Mouse (Mus musculus): ENCODE measurements around the gene Notum. TPM values are rescaled to one million over a fixed set of nuclear protein-coding genes. Genes with fewer than 3 reads are reported as not detected.

Notum gene
- polyA plus RNA-seq, 1 experiment from 2014 or later: 1.4 TPM

DNA sequence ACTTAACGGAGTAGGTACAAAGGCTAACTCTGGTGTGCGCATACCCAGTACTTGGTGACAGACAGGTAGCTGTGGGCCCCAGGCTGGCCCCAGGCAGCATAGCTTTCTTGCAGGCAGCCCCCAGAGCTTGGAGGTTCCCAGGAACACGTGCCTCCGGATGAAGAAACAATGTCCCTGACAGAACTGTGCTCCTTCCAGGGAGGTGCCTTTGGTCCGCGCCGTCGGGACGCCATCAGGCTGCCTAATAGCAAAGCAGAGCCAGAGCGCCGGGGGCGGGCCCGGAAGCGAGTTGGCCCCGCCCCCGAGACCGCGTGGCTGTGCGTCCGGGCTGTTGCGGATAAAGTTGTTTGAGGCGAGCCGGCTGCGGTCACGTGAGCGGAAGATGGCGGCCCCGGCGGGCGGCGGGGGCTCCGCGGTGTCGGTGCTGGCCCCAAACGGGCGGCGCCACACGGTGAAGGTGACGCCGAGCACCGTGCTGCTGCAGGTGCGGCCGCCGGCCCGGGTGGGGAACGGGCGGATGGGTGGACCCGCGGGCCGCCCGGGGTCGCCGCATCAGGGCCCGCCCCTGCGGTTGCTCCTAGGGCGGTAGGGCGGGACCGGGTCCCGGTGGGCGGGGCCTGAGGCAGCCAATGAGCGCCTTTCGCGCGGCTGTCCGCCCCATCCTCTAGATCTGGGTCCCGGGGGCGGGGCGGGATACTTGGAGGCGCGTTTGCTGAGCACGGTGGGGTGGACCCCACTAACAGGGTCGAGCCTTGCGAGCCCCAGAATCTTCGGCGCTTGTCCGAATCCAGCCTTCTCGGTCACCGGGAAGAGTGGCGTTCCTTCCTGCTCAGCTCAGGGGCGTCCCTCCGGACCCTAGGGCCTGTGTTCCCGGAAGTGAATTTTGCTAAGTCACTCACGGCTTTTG is 12.0 kb upstream of the Notum start, which contains the start of gene Aspscr1:
Aspscr1 (plus strand) TSS at position 287 of the 907 bp plus-strand sequence.
- H3K9me3 ChIP-seq: no peaks in the 10 kb centered on the region
- ATAC-seq (replicated peaks): peak; percentile 96
- H3K36me3 ChIP-seq (replicated peaks): no peaks in the 10 kb centered on the region; the same call in 1 of the 2 replicates
- H3K9ac ChIP-seq: peak within 1 kb of the TSS; percentile 67
- peak within 1 kb of the TSS; percentile 94 for H3K27ac ChIP-seq
- H3K27me3 ChIP-seq (replicated peaks): no peaks in the 10 kb centered on the region
- peaks cover 17% of the 10 kb centered on the region for H3K4me1 ChIP-seq
- peak within 1 kb of the TSS; percentile 79 for H3K4me3 ChIP-seq
- peak within 1 kb of the TSS; percentile 66 for H3K4me2 ChIP-seq
- under 1% methylated on average over 83 of the region's 83 CpGs for whole genome bisulfite sequencing

DNA sequence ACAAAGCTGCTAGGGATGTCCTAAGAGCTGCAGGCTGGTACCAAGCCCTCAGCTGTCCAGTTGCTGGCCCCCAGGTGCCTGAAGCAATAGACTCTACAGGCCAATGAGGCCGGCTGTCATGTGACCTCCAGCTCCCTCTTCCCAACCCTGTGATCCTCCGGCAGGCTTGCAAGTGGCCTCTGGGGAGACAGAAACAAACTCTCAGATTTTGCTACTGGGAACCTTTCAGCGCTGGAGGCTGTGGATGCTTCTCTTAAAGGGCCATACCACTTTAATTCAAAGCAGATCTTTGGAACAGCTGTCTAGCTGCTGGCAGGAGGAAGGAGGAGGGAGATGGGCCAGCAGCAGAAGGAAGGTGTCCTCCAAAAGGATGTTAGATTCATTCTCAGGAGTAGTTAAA is 5.6 kb upstream of the Notum start:
- ATAC-seq (replicated peaks): no peak
- H3K9ac ChIP-seq: no peak overlapping the region

DNA sequence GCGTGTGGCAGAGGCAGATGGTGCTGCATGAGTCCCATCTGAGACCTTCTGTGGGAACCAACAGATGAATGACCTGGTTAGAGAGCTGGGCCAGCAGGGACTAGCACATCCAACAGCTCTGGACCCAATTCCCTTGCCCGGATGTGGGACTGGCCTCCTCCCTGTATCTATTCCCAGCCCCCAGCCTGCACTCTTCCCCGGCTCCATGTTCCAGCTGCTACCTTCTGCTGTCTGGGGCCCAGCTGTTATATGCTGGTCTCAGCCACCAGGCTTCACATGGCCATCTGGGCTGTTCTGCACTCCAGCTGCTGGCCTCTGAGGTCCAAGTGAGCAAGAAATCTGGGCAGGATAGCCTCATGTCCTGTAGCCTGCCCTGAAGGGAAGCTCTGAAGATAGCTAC is 4.4 kb upstream of the Notum start:
- ATAC-seq (replicated peaks): no peak
- Histone ChIP-seq H3K27me3 (replicated peaks) (peaks cover 41% of the 10 kb centered on the region), H3K4me3 (no peak overlapping the region), H3K9ac (no peak overlapping the region), H3K4me1 (peaks cover 11% of the 10 kb centered on the region), H3K9me3 (no peaks in the 10 kb centered on the region), H3K27ac (no peak overlapping the region), H3K36me3 (replicated peaks) (no peaks in the 10 kb centered on the region), H3K4me2 (no peak overlapping the region)
- WGBS: 83% methylated on average over 3 of the region's 3 CpGs

More for the DNA sequence above, 5.6 kb upstream of the Notum start:
- peaks cover 29% of the 10 kb centered on the region for H3K27me3 ChIP-seq (replicated peaks)
- H3K27ac ChIP-seq: no peak overlapping the region
- no peaks in the 10 kb centered on the region for H3K9me3 ChIP-seq
- H3K36me3 ChIP-seq (replicated peaks): no peaks in the 10 kb centered on the region
- no peak overlapping the region for H3K4me2 ChIP-seq
- 10% methylated on average over 3 of the region's 3 CpGs for WGBS
- no peaks in the 10 kb centered on the region for H3K4me1 ChIP-seq
- no peak overlapping the region for H3K4me3 ChIP-seq

DNA sequence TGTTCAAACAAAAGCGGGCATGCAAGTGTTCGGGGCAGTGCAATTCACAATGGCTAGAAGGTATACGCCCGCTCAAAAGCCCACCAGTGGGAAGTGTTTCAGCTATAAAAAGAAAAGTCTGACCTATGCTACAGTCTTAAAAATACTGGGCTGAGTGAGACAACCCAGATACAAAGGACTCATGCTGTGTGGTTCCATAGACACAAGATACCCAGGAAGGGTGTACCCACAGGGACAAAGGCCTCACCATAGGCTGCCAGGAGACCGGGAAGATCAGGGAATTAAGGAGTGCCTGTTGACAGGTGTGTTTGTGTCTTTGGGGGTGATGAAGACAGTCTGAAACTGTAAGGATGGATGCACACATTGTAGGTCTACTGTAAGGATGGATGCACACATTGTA is 2.7 kb upstream of the Notum start:
- Histone ChIP-seq H3K9me3 (no peaks in the 10 kb centered on the region), H3K36me3 (replicated peaks) (no peaks in the 10 kb centered on the region), H3K27ac (no peak overlapping the region), H3K4me3 (no peak overlapping the region), H3K27me3 (replicated peaks) (peaks cover 58% of the 10 kb centered on the region), H3K4me1 (peaks cover 22% of the 10 kb centered on the region), H3K9ac (no peak overlapping the region), H3K4me2 (no peak overlapping the region)
- no peak for ATAC-seq (replicated peaks)
- 56% methylated on average over 5 of the region's 5 CpGs for WGBS

DNA sequence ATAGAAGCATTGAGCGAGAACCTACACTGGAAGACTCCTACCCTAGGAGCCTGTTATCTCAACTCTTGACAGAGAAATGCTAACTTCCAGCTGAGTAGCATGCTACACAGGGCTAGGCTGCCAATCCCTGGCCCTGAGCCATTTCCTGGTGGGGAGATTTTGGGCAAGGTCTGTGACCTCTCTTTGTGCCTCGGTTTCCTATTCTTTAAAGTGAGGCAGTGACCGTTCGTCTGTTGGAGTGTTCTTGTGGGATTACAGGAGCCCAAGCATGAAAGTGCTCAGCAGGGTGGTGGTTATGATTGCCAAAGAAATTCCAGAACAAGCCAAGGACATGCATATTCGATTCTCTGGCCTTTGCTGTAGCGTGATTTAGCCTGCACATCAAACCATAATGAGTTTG is 1.8 kb upstream of the Notum start:
- Histone ChIP-seq H3K9ac (no peak overlapping the region), H3K4me3 (no peak overlapping the region), H3K36me3 (replicated peaks) (no peaks in the 10 kb centered on the region), H3K4me1 (peaks cover 22% of the 10 kb centered on the region), H3K4me2 (no peak overlapping the region), H3K27ac (no peak overlapping the region), H3K9me3 (no peaks in the 10 kb centered on the region), H3K27me3 (replicated peaks) (peaks cover 67% of the 10 kb centered on the region)
- WGBS: 22% methylated on average over 6 of the region's 6 CpGs
- no peak for ATAC-seq (replicated peaks)

DNA sequence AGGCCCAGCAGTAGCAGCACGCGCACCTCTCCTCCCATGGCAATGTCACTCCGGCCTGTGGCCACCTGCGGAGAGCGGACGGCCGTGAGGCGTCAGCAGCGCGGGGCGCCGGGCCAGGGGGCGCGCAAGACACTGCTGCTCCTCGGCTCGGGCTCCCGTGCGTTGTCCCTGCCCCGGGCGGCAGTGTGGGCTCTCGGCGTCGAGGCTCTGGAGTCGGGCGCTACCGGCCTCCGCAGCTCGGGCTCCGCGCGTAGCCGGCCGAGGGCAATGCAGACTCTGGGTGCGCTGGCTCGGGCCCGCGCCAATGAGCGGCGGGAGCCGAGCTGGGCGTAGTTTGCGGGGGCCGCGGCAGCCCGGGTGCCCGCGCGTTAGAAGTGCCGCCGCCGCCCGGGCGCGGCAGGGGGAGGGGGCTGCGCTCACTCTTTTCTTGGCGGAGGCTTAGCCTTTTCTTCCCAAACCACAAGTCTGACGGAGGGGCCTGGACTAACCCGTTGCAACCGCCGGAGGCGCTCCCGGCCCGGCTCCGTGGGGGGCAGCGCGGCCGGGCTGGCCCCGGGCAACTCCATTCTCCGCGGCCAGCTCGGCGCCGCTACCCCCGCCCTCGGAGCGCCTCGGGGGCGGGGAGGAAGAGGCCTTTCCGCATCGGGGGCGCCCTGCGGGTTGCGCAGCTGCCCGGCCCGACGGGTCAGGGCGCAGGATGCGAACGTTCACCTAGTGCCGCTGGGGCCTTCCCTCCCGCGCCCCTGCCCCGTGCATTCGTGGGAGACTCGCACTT is 487 bp downstream of the Notum start:
- Histone ChIP-seq H3K4me1 (peaks cover 22% of the 10 kb centered on the region), H3K4me3 (peak overlapping the region; percentile 34), H3K4me2 (peak overlapping the region; percentile 49), H3K36me3 (replicated peaks) (no peaks in the 10 kb centered on the region), H3K27ac (no peak overlapping the region), H3K9ac (no peak overlapping the region), H3K27me3 (replicated peaks) (peaks cover 84% of the 10 kb centered on the region), H3K9me3 (no peaks in the 10 kb centered on the region)
- ATAC-seq (replicated peaks): no peak
- under 1% methylated on average over 80 of the region's 95 CpGs for WGBS

DNA sequence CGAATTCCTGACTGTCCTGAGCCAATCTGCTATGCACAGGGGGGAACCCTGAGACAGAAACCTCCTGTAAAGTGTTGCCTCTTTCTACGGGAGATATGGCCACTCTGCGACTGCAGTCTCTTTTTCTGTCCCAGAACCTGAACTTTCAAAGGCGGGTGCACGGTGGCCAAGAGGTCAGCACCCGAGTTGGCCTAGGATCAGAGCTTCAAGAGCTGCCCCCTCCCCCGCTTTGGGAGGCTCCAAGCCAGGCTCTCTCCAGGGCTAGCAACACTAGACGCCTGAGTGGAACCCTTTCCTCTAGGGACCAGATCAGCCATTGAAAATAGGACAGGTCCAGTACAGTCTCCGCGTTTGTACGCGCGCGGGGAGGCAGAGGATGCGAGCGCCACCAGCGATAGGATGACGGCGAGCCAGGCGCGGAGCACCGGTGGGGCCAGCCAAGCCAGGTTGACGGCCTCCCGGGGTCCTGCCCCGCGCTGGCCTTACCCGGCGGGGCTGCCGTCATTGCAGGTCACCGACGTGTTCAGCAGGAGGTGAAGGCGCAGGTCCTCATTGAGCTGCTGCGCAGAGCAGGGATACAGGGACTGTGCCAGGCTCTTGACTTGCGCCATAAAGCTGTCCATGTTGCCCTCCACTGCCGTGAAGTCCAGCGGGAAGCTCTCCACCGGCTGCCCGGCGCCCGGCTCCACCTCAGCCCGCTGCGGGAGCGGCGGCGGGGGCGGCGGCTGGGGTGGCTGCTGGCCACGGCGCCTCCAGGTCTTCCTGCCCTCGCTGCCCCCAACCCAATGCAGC is 1.3 kb downstream of the Notum start:
- Histone ChIP-seq H3K9me3 (no peaks in the 10 kb centered on the region), H3K4me1 (peaks cover 22% of the 10 kb centered on the region), H3K27ac (no peak overlapping the region), H3K36me3 (replicated peaks) (no peaks in the 10 kb centered on the region), H3K4me2 (peak overlapping the region; percentile 49), H3K27me3 (replicated peaks) (peaks cover 83% of the 10 kb centered on the region), H3K4me3 (peak overlapping the region; percentile 34), H3K9ac (no peak overlapping the region)
- ATAC-seq (replicated peaks): no peak
- 3% methylated on average over 50 of the region's 50 CpGs for WGBS

DNA sequence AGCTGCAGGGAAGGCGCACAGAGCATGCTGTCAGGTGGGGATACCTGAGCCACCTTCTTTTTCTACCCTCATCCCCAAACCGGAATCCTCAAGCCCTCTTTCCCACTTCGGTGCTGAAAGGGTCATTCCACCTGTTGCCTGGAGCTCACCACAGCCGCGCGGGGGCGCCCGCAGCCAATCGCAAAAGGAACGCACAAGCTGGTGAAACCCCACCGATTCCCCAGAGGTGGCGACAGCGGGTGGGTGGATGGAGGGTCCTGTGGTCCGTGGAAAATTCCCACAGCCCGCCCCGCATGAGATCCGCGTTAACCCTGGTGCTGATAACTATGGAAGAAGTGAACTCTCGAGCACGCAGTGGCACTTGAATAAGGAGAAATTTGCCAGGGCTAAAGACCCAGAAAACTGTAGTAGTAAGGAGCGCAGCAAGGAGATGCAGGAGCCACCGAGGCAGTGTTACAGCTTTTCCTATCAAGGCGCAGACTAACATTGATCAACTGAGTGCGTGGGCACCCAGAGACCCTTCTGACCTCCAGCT is 2.0 kb downstream of the Notum start:
- no peak for ATAC-seq (replicated peaks)
- Histone ChIP-seq H3K27ac (no peak overlapping the region), H3K4me3 (no peak overlapping the region), H3K9me3 (no peaks in the 10 kb centered on the region), H3K36me3 (replicated peaks) (no peaks in the 10 kb centered on the region), H3K4me2 (no peak overlapping the region), H3K27me3 (replicated peaks) (peaks cover 81% of the 10 kb centered on the region), H3K9ac (no peak overlapping the region), H3K4me1 (peaks cover 22% of the 10 kb centered on the region)
- 2% methylated on average over 24 of the region's 24 CpGs for WGBS

DNA sequence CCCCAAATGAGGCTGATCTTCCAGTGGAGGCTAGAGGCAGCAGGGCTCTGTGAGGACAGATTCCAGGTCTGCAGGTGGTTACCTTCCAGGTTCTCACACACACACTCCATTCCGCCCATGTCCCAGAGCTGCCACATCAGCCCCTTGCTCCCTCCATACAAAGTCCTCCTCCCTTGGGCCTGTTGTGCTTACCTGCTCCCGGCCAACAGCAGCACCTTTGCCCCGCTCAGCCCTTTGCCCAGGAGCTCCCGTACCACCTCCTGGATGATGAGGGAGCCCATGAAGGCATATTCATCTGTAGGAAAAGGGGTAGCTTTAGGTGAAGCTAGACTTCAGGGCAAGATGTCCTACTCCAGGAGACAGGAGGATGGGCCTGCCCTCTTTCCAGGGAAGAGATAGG is 3.7 kb downstream of the Notum start:
- Histone ChIP-seq H3K4me3 (no peak overlapping the region), H3K36me3 (replicated peaks) (no peaks in the 10 kb centered on the region), H3K9me3 (no peaks in the 10 kb centered on the region), H3K27me3 (replicated peaks) (peaks cover 64% of the 10 kb centered on the region), H3K4me1 (peaks cover 22% of the 10 kb centered on the region), H3K9ac (no peak overlapping the region), H3K4me2 (no peak overlapping the region), H3K27ac (no peak overlapping the region)
- ATAC-seq (replicated peaks): no peak
- 88% methylated on average over 4 of the region's 4 CpGs for WGBS

DNA sequence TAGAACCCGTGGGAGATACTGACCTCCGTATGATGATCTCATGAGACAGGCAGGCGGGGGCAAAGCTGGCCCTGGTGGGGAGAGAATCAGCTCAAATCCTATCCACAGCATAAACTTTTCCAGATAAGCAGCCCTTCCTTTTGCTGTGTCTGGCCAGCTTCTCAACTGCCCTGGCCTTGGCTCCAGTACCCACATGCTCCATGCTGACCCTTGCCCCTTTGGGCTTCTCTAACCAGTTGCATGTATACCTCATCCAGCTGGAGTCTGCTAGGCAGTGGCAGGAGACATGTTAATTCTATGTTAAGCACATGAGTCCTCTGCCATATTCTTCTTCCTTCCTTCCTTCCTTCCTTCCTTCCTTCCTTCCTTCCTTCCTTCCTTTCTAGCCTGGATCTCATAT is 6.2 kb downstream of the Notum start:
- Histone ChIP-seq H3K9me3 (no peaks in the 10 kb centered on the region), H3K27me3 (replicated peaks) (peaks cover 39% of the 10 kb centered on the region), H3K4me3 (no peak overlapping the region), H3K36me3 (replicated peaks) (no peaks in the 10 kb centered on the region), H3K4me2 (no peak overlapping the region), H3K27ac (no peak overlapping the region), H3K9ac (no peak overlapping the region), H3K4me1 (peaks cover 5% of the 10 kb centered on the region)
- no peak for ATAC-seq (replicated peaks)
- 69% methylated on average over 3 of the region's 3 CpGs for WGBS

DNA sequence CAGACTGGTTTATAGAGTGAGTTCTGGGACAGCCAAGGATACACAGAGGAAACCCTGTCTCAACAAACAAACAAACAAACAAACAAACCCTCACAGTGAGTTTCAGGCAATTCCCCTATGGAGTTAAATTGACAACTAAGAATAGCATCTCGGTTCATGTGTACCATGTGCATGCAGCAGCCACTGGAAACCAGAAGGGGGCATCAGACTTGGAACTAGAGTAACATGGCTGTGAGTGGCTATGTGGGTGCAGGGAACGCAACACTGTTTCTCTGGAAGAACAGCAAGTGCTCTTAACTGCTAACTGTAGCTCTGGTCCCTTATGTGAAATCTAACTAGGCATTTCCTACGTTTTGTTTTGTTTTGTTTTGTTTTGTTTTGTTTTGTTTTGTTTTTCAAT is 9.1 kb downstream of the Notum start:
- WGBS: 69% methylated on average over 3 of the region's 3 CpGs
- Histone ChIP-seq H3K27ac (no peak overlapping the region), H3K9me3 (no peaks in the 10 kb centered on the region), H3K4me2 (no peak overlapping the region), H3K36me3 (replicated peaks) (no peaks in the 10 kb centered on the region), H3K9ac (no peak overlapping the region), H3K27me3 (replicated peaks) (peaks cover 17% of the 10 kb centered on the region), H3K4me1 (peaks cover 7% of the 10 kb centered on the region), H3K4me3 (no peak overlapping the region)
- ATAC-seq (replicated peaks): no peak
